Mouse (Mus musculus) heart, postnatal 0 days (tissue): Measurements from ENCODE around the gene Ppt2. TPM values are rescaled to one million over a fixed set of nuclear protein-coding genes. Genes with fewer than 3 reads are reported as not detected.
A peak's percentile ranks its signal among the peaks of the same experiment; 100 is the strongest.

Experiments used
- ATAC-seq: fragments of 200-750 bp; cut with Nextera tagmentation; 2 replicates; pipeline ENCODE4 v1.8.0; 2017; ENCODE audit warnings: low read depth, moderate number of reproducible peaks, moderate library complexity; ENCODE audit not compliant: insufficient read depth
- DNase-seq: peaks from one replicate; pipeline ENCODE4 v3.0.0-alpha.2; 2016; ENCODE audit warnings: low spot score
- H3K27ac ChIP-seq: fragments of 300-500 bp; sonication (generic); 2 replicates; pipeline ENCODE4 v1.5.1; 2014; ENCODE audit warnings: low read depth, mild to moderate bottlenecking
- H3K27me3 ChIP-seq: fragments of 300-500 bp; sonication (generic); 2 replicates; pipeline ENCODE4 v1.6.1; 2014; ENCODE audit warnings: low read length, mixed read lengths; ENCODE audit not compliant: control insufficient read depth, insufficient read depth
- H3K36me3 ChIP-seq: fragments of 300-500 bp; sonication (generic); replicated peaks from 2 replicates; pipeline ENCODE4 v1.6.1; 2014; ENCODE audit warnings: low read length, mixed read lengths; ENCODE audit not compliant: control insufficient read depth, insufficient read depth
- H3K4me1 ChIP-seq: fragments of 300-500 bp; sonication (generic); 2 replicates; pipeline ENCODE4 v1.6.1; 2014; ENCODE audit warnings: antibody characterized with exemption; ENCODE audit not compliant: control insufficient read depth, insufficient read depth
- H3K4me2 ChIP-seq: fragments of 300-500 bp; sonication (generic); 2 replicates; pipeline ENCODE4 v1.6.1; 2014; ENCODE audit warnings: low read depth, mild to moderate bottlenecking, low read length, moderate library complexity
- H3K4me3 ChIP-seq: fragments of 300-500 bp; sonication (generic); 2 replicates; pipeline ENCODE4 v1.5.1; 2014; ENCODE audit warnings: low read depth, low read length
- H3K9ac ChIP-seq: fragments of 300-500 bp; sonication (generic); replicated peaks from 2 replicates; pipeline ENCODE4 v1.6.1; 2014; ENCODE audit warnings: low read depth, low read length, mixed read lengths
- H3K9me3 ChIP-seq: fragments of 300-500 bp; sonication (generic); replicated peaks from 2 replicates; pipeline ENCODE4 v1.6.1; 2016; ENCODE audit warnings: low read length; ENCODE audit not compliant: control insufficient read depth
- CTCF ChIP-seq: IDR thresholded peaks from 2 replicates; pipeline ENCODE4 v1.5.1; 2016; ENCODE audit warnings: antibody characterized with exemption, control low read depth, low read depth
- EP300 ChIP-seq: IDR thresholded peaks from 2 replicates; pipeline ENCODE4 v1.6.1; 2016; ENCODE audit warnings: antibody characterized with exemption, low read depth
- WGBS: fragments of 180-500 bp; shearing (Covaris S2); extraction: QIAGEN DNeasy Blood & Tissue Kit; methylation state at CpG from one replicate; pipeline ENCODE4 v1.1.7; 2014; 5-methylcytosine and 5-hydroxymethylcytosine counted together
- polyA plus RNA-seq: library from polyadenylated mRNA; unstranded; fragments of >200 nt; fragmentation: Nextera tagmentation; extraction: Ambion mirVana; gene quantifications from 2 replicates; pipeline ENCODE4 v1.2.1, GENCODE M21; 2015
- total RNA-seq: library from RNA; depleted of rRNA; stranded (reverse); fragments of >200 nt; gene quantifications from 2 replicates; pipeline ENCODE4 v1.2.3, GENCODE M21; 2014; ENCODE audit warnings: low replicate concordance

Gene Ppt2
- total and polyA plus RNA-seq, 2 experiments from 2014 or later = 25.7 to 37.4 TPM

GRCm38 (mm10) chr17:34587814-34588213 lies 40.5 kb downstream of the Ppt2 start:
- H3K4me3 ChIP-seq = peak overlapping the region; percentile 63
- no peaks in the 10 kb centered on the region for H3K27me3 ChIP-seq
- no peaks in the 10 kb centered on the region for H3K9me3 ChIP-seq
- H3K4me2 ChIP-seq = peak overlapping the region; percentile 79
- no peak for ATAC-seq
- no peak for DNase-seq
- no peaks in the 10 kb centered on the region for H3K36me3 ChIP-seq
- H3K9ac ChIP-seq = peak overlapping the region; percentile 83
- WGBS = under 1% methylated on average over 19 of the region's 19 CpGs
- H3K4me1 ChIP-seq = peaks cover 25% of the 10 kb centered on the region
- no peak for TF ChIP-seq CTCF
- TF ChIP-seq EP300 = 0 out of 2 replicates have a peak, but pooled peaks have one; percentile 35
- peak overlapping the region; percentile 88 for H3K27ac ChIP-seq

DNA sequence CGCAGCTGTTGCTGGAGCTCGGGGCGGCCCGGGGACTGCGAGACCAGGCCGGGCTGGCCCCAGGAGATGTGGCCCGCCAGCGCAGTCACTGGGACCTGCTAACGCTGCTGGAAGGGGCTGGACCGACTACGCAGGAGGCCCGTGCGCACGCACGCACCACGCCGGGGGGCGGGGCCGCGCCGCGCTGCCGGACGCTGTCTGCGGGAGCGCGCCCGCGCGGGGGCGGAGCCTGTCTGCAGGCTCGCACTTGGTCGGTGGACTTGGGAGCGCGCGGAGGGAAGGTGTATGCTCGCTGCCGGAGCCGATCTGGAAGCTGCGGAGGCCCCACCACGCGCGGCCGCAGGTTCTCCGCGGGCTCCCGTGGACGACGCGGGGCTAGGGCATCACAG lies 40.9 kb downstream of the Ppt2 start:
- Histone ChIP-seq H3K4me2 (peak overlapping the region; percentile 79), H3K27ac (peak overlapping the region; percentile 88), H3K9ac (peak overlapping the region; percentile 83), H3K4me3 (peak overlapping the region; percentile 63), H3K4me1 (peaks cover 25% of the 10 kb centered on the region), H3K9me3 (no peaks in the 10 kb centered on the region), H3K36me3 (no peaks in the 10 kb centered on the region), H3K27me3 (no peaks in the 10 kb centered on the region)
- ATAC-seq (peak; percentile 86), DNase-seq (peak; percentile 85)
- WGBS = under 1% methylated on average over 50 of the region's 50 CpGs
- TF ChIP-seq EP300 (no peak), CTCF (no peak)

DNA sequence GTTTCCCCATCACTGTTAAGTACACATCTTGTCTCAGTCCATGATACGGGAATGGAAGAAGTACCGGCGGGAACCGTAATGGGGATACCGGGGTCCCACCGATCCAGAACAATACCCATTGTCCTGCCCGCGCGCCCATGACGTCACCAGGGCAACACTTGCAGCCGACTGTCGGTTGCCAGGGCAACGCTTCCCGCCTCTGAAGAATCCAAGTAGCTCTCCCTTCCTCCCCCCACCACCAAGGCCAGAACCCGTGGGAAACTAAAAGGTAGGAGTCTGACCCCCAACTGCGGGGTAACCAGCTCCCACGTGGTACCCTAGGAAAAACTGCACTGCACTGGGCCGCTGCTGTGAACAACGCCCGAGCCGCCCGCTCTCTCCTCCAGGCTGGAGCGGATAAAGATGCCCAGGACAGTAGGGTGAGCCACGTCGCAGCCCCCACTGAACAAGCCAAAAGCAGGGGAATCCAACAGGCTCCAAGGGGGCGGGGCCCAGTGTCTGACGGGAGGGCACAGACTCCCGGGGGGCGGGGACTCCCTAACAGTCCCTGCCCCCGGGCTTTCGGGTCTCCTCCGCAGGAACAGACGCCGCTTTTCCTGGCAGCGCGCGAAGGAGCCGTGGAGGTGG lies 41.4 kb downstream of the Ppt2 start:
- DNase-seq (peak; percentile 81), ATAC-seq (peak; percentile 73)
- Histone ChIP-seq H3K36me3 (no peaks in the 10 kb centered on the region), H3K4me1 (peaks cover 25% of the 10 kb centered on the region), H3K4me3 (peak overlapping the region; percentile 63), H3K9ac (peak overlapping the region; percentile 83), H3K27ac (peak overlapping the region; percentile 88), H3K9me3 (no peaks in the 10 kb centered on the region), H3K27me3 (no peaks in the 10 kb centered on the region), H3K4me2 (peak overlapping the region; percentile 79)
- no peak for TF ChIP-seq CTCF
- TF ChIP-seq EP300 = no peak
- under 1% methylated on average over 36 of the region's 38 CpGs for WGBS

- Histone ChIP-seq H3K27ac (peak overlapping the region; percentile 88), H3K9ac (no peak overlapping the region), H3K4me1 (peaks cover 20% of the 10 kb centered on the region), H3K4me3 (peak overlapping the region; percentile 63), H3K36me3 (no peaks in the 10 kb centered on the region), H3K9me3 (no peaks in the 10 kb centered on the region), H3K27me3 (no peaks in the 10 kb centered on the region), H3K4me2 (peak overlapping the region; percentile 79)
- WGBS = 32% methylated on average over 32 of the region's 32 CpGs
- no peak for TF ChIP-seq EP300
- no peak for TF ChIP-seq CTCF
- no peak for DNase-seq
- no peak for ATAC-seq
These were observed 42.2 kb downstream of the Ppt2 start for GRCm38 (mm10) chr17:34585877-34586771.

DNA sequence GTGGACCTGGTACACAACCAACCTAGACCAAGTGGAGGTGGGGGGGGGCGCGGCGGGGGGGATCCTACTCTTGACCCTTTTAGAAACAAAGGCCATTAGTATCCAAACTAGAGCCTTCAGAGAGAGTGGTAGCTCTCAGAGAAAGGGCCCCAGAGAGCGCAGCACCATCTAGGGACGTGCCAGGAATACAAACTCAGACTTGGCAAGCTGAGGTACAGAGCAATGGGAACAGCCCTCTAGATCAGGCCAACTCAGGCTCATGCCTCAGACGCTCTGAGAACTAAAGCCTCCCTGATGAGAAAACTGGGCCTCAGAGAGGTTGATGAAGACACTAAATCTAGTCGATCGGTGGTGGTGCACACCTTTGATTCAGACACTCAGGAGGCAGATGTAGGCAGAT lies 43.2 kb downstream of the Ppt2 start:
- H3K9ac ChIP-seq = no peak overlapping the region
- H3K4me2 ChIP-seq = no peak overlapping the region
- no peaks in the 10 kb centered on the region for H3K36me3 ChIP-seq
- WGBS = 88% methylated on average over 8 of the region's 8 CpGs
- no peak for DNase-seq
- H3K27me3 ChIP-seq = no peaks in the 10 kb centered on the region
- H3K4me3 ChIP-seq = no peak overlapping the region
- H3K27ac ChIP-seq = no peak overlapping the region
- H3K9me3 ChIP-seq = no peaks in the 10 kb centered on the region
- peaks cover 15% of the 10 kb centered on the region for H3K4me1 ChIP-seq
- TF ChIP-seq EP300 (no peak), CTCF (no peak)
- ATAC-seq = no peak
